Mouse (Mus musculus): ENCODE measurements around the gene Pfpl. TPM values are rescaled to one million over a fixed set of nuclear protein-coding genes. Genes with fewer than 3 reads are reported as not detected.

Pfpl gene
- polyA plus RNA-seq, 1 experiment from 2014 or later, result not detected

DNA sequence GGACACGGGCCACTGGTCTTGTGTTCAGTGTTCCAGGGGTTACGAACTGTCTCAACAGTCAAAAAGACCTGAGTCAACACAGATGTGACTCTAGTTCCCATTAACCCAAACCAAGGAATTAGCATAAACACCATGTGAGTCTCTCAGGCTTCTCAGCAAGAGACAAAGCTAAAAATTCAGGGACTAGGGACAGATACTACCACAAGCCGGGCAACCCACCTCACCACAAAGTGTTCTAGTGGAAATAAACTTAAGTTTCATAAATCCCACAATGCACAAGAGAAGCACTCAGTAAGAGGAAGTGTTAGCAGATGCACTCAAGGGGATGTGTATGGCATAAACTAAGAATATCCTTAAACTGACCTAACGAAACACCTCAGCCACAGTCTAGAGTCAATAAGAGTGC, 7.3 kb downstream of the Pfpl start:
- H3K4me2 ChIP-seq (replicated peaks; ENCODE audit: low read depth, low read length), result no peak overlapping the region
- H3K4me1 ChIP-seq (ENCODE audit: control insufficient read depth, insufficient read depth, low read length), result no peaks in the 10 kb centered on the region
- ATAC-seq (ENCODE audit: low FRiP score, low TSS enrichment), result no peak
- H3K27me3 ChIP-seq (ENCODE audit: control insufficient read depth, insufficient read depth, low read length), result no peaks in the 10 kb centered on the region
- H3K9ac ChIP-seq (ENCODE audit: low read depth, low read length), result no peak overlapping the region
- no peak overlapping the region for H3K4me3 ChIP-seq (ENCODE audit: low read length)
- H3K27ac ChIP-seq (ENCODE audit: low read depth, low read length), result no peak overlapping the region
- 83% methylated on average over 4 of the region's 4 CpGs for WGBS
- H3K36me3 ChIP-seq (ENCODE audit: control insufficient read depth, insufficient read depth, low read length), result no peaks in the 10 kb centered on the region
- H3K9me3 ChIP-seq (ENCODE audit: control insufficient read depth, low read length), result no peaks in the 10 kb centered on the region

DNA sequence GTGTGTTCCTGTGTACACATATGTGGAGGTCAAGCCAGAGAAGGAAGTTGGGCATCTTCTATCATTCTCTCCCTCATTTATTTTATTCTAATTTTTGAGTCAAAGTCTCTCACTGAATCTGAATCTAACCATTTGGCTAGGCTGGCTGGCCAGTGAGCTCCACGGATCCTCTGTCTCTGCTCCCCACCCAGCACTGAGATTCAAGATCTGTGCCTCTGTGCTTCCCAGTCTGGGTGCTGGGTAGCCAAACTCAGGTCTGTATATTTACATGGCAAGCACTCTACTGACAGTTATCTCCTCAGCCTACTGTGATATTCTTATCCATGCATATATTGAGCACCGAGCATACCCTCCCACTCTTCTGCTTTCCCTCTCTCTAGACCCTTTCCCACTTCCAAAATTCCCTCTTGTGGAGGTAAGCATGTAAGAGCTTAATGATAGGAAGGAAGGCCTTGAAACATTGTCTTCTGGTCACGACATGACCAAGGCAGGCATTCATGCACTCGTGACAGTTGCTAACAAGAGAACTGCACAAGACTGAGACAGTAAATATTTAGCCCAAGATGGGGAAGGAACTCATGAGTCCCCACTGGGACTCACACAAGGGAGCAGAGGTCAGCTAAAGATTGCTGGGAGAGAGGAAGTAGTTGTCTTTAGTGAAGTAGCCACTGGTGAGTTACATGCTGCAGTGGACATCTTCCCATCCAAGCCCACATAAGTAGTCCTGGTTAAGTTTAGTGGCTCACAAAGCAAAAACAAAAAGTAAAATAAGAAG, 8.2 kb downstream of the Pfpl start:
- Histone ChIP-seq H3K9me3 (ENCODE audit: control insufficient read depth, low read length) (no peaks in the 10 kb centered on the region), H3K27me3 (ENCODE audit: control insufficient read depth, insufficient read depth, low read length) (no peaks in the 10 kb centered on the region), H3K27ac (ENCODE audit: low read depth, low read length) (no peak overlapping the region), H3K4me3 (ENCODE audit: low read length) (no peak overlapping the region), H3K9ac (ENCODE audit: low read depth, low read length) (no peak overlapping the region), H3K4me2 (replicated peaks; ENCODE audit: low read depth, low read length) (no peak overlapping the region), H3K36me3 (ENCODE audit: control insufficient read depth, insufficient read depth, low read length) (no peaks in the 10 kb centered on the region), H3K4me1 (ENCODE audit: control insufficient read depth, insufficient read depth, low read length) (no peaks in the 10 kb centered on the region)
- 81% methylated on average over 4 of the region's 4 CpGs for WGBS
- no peak for ATAC-seq (ENCODE audit: low FRiP score, low TSS enrichment)

DNA sequence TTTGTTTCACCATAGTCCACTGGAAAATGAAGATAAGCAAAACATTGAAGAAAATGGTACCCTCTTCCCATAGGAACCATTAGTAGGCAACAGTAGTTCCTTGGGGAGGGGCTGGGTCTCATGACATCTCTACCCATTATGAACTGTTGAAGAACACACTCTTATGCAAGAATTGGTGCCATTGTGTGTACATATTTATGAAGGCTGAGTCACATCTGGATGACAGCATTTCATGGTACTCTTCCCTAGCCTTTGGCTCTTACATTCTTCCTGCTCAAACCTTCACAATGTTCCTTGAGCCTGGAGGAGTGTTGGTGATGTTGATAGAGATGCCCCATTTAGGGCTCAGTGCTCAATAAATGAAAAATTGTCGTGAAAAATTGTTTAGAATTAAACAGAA, 11.9 kb downstream of the Pfpl start:
- no peak for ATAC-seq (ENCODE audit: low FRiP score, low TSS enrichment)
- Histone ChIP-seq H3K36me3 (ENCODE audit: control insufficient read depth, insufficient read depth, low read length) (no peaks in the 10 kb centered on the region), H3K4me2 (replicated peaks; ENCODE audit: low read depth, low read length) (no peak overlapping the region), H3K9me3 (ENCODE audit: control insufficient read depth, low read length) (no peaks in the 10 kb centered on the region), H3K4me1 (ENCODE audit: control insufficient read depth, insufficient read depth, low read length) (no peaks in the 10 kb centered on the region), H3K27me3 (ENCODE audit: control insufficient read depth, insufficient read depth, low read length) (no peaks in the 10 kb centered on the region), H3K4me3 (ENCODE audit: low read length) (no peak overlapping the region), H3K9ac (ENCODE audit: low read depth, low read length) (no peak overlapping the region), H3K27ac (ENCODE audit: low read depth, low read length) (no peak overlapping the region)
- WGBS, result 42% methylated on average over 1 of the region's 1 CpGs

DNA sequence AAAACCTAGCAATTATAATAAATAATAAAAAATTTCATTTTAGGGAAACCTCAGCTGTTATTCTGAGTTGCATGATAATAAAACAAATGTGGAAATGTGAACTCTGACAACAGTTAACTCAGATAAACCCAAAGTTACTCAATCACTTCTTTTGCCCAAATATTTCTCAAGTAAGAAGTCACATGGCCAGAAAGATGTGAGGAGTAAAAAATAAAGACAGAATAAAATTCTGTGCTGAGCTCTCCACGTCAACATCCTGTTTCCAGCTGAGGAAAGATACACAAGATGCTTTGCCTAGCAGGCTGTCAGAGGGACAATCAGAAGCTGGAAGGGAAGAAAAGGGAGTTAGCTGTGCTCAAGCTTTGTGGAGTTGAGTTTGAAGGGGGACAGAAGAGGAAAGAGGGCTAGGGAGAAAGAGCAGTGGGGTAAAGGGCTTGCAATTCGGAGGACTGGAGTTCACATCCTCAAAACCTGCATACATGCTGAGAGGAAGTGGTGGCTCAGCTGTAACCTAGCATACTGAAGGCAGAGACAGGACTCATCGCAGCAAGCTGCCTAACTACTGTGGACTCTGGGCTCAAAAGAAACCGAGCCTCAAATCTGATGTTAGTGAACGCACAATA, 12.5 kb downstream of the Pfpl start:
- no peaks in the 10 kb centered on the region for H3K27me3 ChIP-seq (ENCODE audit: control insufficient read depth, insufficient read depth, low read length)
- WGBS, result 82% methylated on average over 5 of the region's 5 CpGs
- H3K4me2 ChIP-seq (replicated peaks; ENCODE audit: low read depth, low read length), result no peak overlapping the region
- no peak overlapping the region for H3K9ac ChIP-seq (ENCODE audit: low read depth, low read length)
- ATAC-seq (ENCODE audit: low FRiP score, low TSS enrichment), result no peak
- no peak overlapping the region for H3K4me3 ChIP-seq (ENCODE audit: low read length)
- H3K4me1 ChIP-seq (ENCODE audit: control insufficient read depth, insufficient read depth, low read length), result no peaks in the 10 kb centered on the region
- no peaks in the 10 kb centered on the region for H3K9me3 ChIP-seq (ENCODE audit: control insufficient read depth, low read length)
- H3K36me3 ChIP-seq (ENCODE audit: control insufficient read depth, insufficient read depth, low read length), result no peaks in the 10 kb centered on the region
- H3K27ac ChIP-seq (ENCODE audit: low read depth, low read length), result no peak overlapping the region

DNA sequence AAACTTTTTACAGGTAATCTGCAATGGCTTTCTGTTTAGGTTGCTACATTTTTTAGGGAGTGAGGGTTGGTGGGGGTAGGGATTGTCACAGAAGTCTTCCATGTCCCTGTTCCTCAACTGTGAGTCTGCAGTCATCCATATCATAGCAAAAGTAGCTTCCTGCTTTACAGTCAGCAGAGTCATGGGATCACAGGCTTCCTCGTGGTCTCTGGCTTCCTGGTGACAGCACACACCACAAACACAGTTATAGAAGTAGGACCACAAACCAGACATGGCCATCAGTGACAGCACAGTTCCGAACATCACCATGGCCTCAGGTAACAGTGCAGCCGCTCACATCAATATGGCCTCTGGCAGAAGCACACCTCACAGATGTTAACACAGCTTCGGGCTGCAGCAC, 14.9 kb downstream of the Pfpl start:
- ATAC-seq (ENCODE audit: low FRiP score, low TSS enrichment), result no peak
- 77% methylated on average over 4 of the region's 4 CpGs for WGBS
- Histone ChIP-seq H3K4me1 (ENCODE audit: control insufficient read depth, insufficient read depth, low read length) (no peaks in the 10 kb centered on the region), H3K36me3 (ENCODE audit: control insufficient read depth, insufficient read depth, low read length) (no peaks in the 10 kb centered on the region), H3K4me3 (ENCODE audit: low read length) (no peak overlapping the region), H3K4me2 (replicated peaks; ENCODE audit: low read depth, low read length) (no peak overlapping the region), H3K27ac (ENCODE audit: low read depth, low read length) (no peak overlapping the region), H3K9me3 (ENCODE audit: control insufficient read depth, low read length) (no peaks in the 10 kb centered on the region), H3K9ac (ENCODE audit: low read depth, low read length) (no peak overlapping the region), H3K27me3 (ENCODE audit: control insufficient read depth, insufficient read depth, low read length) (no peaks in the 10 kb centered on the region)

DNA sequence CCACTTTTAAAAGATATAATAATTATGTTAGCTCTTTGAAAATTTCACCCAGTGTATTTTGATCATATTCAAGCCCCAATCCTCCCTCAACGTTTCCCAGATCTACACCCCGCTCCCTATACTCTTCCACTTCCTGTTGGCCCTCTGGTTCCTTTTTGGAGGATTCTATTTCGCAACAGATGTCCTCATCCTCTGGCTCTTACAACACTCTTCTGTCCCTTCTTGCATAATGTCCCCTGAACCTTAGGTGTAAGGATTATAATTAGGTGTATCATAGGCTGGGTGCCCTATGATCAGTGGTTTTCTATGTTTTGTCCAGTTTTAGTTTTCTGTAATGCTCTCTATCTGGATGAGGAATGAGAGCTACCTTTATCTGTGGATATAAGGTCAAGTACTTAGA, 17.3 kb downstream of the Pfpl start:
- 79% methylated on average over 3 of the region's 3 CpGs for WGBS
- Histone ChIP-seq H3K9me3 (ENCODE audit: control insufficient read depth, low read length) (no peaks in the 10 kb centered on the region), H3K36me3 (ENCODE audit: control insufficient read depth, insufficient read depth, low read length) (no peaks in the 10 kb centered on the region), H3K27ac (ENCODE audit: low read depth, low read length) (no peak overlapping the region), H3K4me1 (ENCODE audit: control insufficient read depth, insufficient read depth, low read length) (no peaks in the 10 kb centered on the region), H3K4me2 (replicated peaks; ENCODE audit: low read depth, low read length) (no peak overlapping the region), H3K4me3 (ENCODE audit: low read length) (no peak overlapping the region), H3K9ac (ENCODE audit: low read depth, low read length) (no peak overlapping the region), H3K27me3 (ENCODE audit: control insufficient read depth, insufficient read depth, low read length) (no peaks in the 10 kb centered on the region)
- no peak for ATAC-seq (ENCODE audit: low FRiP score, low TSS enrichment)

DNA sequence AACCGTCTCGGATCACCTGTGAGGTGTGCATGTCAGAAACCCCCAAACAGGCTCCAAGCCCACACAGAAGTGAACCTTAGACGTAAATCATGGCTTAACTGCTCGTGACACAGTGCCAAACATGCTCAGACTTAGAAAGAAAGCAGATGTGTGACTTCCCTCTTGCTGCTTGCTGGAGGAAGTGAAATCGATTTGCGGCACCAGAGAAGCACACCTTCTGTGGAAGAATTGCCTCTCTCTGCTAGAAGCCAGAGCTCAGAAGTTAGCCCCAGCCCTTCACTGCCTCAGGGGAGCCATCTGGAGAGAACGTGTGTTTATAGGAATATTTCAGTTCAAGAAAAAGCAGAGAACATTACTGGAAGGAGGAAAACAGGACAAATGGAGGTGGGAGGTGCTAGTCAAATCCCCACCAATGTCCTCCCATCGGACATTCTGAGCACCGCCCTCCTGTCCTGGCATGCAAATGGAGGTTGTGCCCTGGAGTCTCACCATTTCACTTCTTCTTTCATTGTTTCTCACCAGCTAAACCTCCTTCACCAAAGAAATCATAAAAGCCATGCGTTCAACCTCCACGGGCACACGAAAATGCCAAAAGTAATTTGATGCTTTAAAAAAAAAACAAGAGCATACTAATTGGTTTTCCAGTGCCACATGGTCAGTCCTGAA, 29.8 kb downstream of the Pfpl start:
- Histone ChIP-seq H3K36me3 (ENCODE audit: control insufficient read depth, insufficient read depth, low read length) (no peaks in the 10 kb centered on the region), H3K27ac (ENCODE audit: low read depth, low read length) (no peak overlapping the region), H3K4me3 (ENCODE audit: low read length) (no peak overlapping the region), H3K9ac (ENCODE audit: low read depth, low read length) (no peak overlapping the region; the same call in 1 of the 2 replicates), H3K4me1 (ENCODE audit: control insufficient read depth, insufficient read depth, low read length) (no peaks in the 10 kb centered on the region), H3K9me3 (ENCODE audit: control insufficient read depth, low read length) (no peaks in the 10 kb centered on the region), H3K4me2 (replicated peaks; ENCODE audit: low read depth, low read length) (peak overlapping the region; percentile 25; the same call in 1 of the 2 replicates), H3K27me3 (ENCODE audit: control insufficient read depth, insufficient read depth, low read length) (no peaks in the 10 kb centered on the region)
- 0 out of 2 replicates have a peak, but pooled peaks have one; percentile 49 for ATAC-seq (ENCODE audit: low FRiP score, low TSS enrichment)
- WGBS, result 54% methylated on average over 12 of the region's 12 CpGs

DNA sequence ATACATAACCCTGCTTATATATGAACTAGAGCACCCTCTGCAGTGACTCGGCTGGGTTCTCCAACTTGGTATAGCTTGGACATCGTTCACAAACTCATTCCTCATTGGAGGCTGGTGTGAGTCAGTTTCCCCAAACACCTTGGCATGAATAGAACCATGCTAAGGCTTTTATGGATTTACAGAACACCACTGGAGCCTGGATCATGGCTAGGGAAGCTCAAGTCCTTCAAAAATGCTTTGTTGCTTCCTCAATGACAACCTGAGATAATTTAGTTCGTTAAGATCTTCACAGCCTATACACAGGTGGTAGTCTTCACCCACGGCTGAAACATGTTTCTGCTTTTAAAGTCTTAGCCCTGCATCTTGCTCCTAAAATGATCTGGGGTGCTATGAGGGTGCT, 31.8 kb downstream of the Pfpl start:
- no peak overlapping the region for H3K9ac ChIP-seq (ENCODE audit: low read depth, low read length)
- H3K4me2 ChIP-seq (replicated peaks; ENCODE audit: low read depth, low read length), result no peak overlapping the region
- ATAC-seq (ENCODE audit: low FRiP score, low TSS enrichment), result no peak
- H3K27me3 ChIP-seq (ENCODE audit: control insufficient read depth, insufficient read depth, low read length), result no peaks in the 10 kb centered on the region
- 61% methylated on average over 4 of the region's 4 CpGs for WGBS
- H3K4me1 ChIP-seq (ENCODE audit: control insufficient read depth, insufficient read depth, low read length), result no peaks in the 10 kb centered on the region
- no peak overlapping the region for H3K27ac ChIP-seq (ENCODE audit: low read depth, low read length)
- H3K4me3 ChIP-seq (ENCODE audit: low read length), result no peak overlapping the region
- no peaks in the 10 kb centered on the region for H3K36me3 ChIP-seq (ENCODE audit: control insufficient read depth, insufficient read depth, low read length)
- H3K9me3 ChIP-seq (ENCODE audit: control insufficient read depth, low read length), result no peaks in the 10 kb centered on the region
